Comparison of ENCODE assay signal across 22 mouse cellular contexts in the genomic region with DNA sequence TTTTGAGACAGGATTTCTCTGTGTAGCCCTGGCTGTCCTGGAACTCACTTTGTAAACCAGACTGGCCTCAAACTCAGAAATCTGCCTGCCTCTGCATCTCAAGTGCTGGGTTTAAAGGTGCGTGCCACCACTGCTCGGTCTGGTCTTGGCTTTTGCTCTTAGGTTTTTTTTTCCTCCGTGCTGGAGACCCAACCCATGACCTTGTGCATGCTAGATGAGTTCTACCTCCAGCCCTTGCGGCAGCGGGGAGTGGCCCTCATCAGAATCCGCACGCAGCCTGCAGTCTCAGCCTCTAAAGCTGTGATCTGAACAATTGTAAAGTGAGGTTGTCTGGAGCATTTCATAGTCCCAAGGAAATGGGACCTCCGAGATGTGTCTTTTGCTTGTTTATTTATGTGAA. TPM values are rescaled to one million over a fixed set of nuclear protein-coding genes. Genes with fewer than 3 reads are reported as not detected.
"Had no signal": no experiment of that assay in that cellular context is flagged by ENCODE, and none has a peak within 500 bp of the region (broad histone marks: within the 10 kb centered on the region; RNA-seq: fewer than 3 reads in every experiment).

No protein-coding gene starts in this region.

- H3K4me2 ChIP-seq: lung, embryonic 14.5 days; midbrain, embryonic 12.5 days; midbrain, embryonic 15.5 days; neural tube, embryonic 12.5 days; stomach, embryonic 15.5 days had no signal

- DNase-seq: lung, adult 18-20 months; lung, embryonic 14.5 days; lung, postnatal 10 days; right cerebral cortex, postnatal 14 days; thymus, adult 2 months; thymus, postnatal 25 days; thymus, postnatal 4 days had no signal

- H3K9ac ChIP-seq: lung, embryonic 14.5 days; midbrain, embryonic 12.5 days; midbrain, embryonic 15.5 days; neural tube, embryonic 12.5 days; stomach, embryonic 15.5 days had no signal

- H3K9me3 ChIP-seq: megakaryocyte, embryonic 14.5 days; midbrain, embryonic 12.5 days; midbrain, embryonic 15.5 days; neural tube, embryonic 12.5 days; stomach, embryonic 15.5 days had no signal

- H3K4me3 ChIP-seq: megakaryocyte, embryonic 14.5 days; midbrain, embryonic 12.5 days; midbrain, embryonic 15.5 days; neural tube, embryonic 12.5 days; stomach, embryonic 15.5 days had no signal

- H3K27ac ChIP-seq: macrophage; midbrain, embryonic 12.5 days; midbrain, embryonic 15.5 days; neural tube, embryonic 12.5 days; stomach, embryonic 15.5 days; stomach, postnatal 0 days had no signal

- H3K36me3 ChIP-seq: midbrain, embryonic 12.5 days; neural tube, embryonic 12.5 days; stomach, embryonic 15.5 days had no signal

- ATAC-seq: midbrain, embryonic 15.5 days had no signal

- H3K27me3 ChIP-seq: megakaryocyte, embryonic 14.5 days; midbrain, embryonic 12.5 days; midbrain, embryonic 15.5 days; neural tube, embryonic 12.5 days; stomach, embryonic 15.5 days had no signal

RNA-seq across cellular contexts. Expression of gene Flywch2, which starts 9.4 kb away (rescaled TPM):
- total RNA-seq: monocyte, adult 5-6 weeks; neutrophil, adult 5-6 weeks had no signal

RNA-seq across cellular contexts. Expression of gene Prss33, which starts 40.5 kb away (rescaled TPM):
- total RNA-seq: megakaryocyte progenitor cell, adult 5-6 weeks; midbrain, postnatal 0 days; monocyte, adult 5-6 weeks; neutrophil, adult 5-6 weeks had no signal
- polyA plus RNA-seq: liver, embryonic 16.5 days; lung, embryonic 14.5 days; lung, embryonic 16.5 days; macrophage; midbrain, postnatal 0 days; neural tube, embryonic 12.5 days; neural tube, embryonic 14.5 days; stomach, embryonic 15.5 days; stomach, postnatal 0 days; urinary bladder, adult 2 months had no signal
